Comparison of ENCODE assay signal across 8 mouse cellular contexts in genomic region chr9:42898091-42898591, GRCm38 (mm10). TPM values are rescaled to one million over a fixed set of nuclear protein-coding genes. Genes with fewer than 3 reads are reported as not detected.
DNase-seq lines count a peak whose midpoint lies in the region; ATAC-seq lines count a peak whose summit lies in the region.

No protein-coding gene starts in this region.

- peaks cover 38% of the 10 kb centered on the region for H3K4me1 ChIP-seq in lung, embryonic 15.5 days
- peaks cover 40% of the 10 kb centered on the region for H3K4me1 ChIP-seq in hindbrain, embryonic 14.5 days (replicated peaks; ENCODE audit: control insufficient read depth, insufficient read depth, low read length)
- H3K4me1 ChIP-seq in midbrain, embryonic 13.5 days (replicated peaks) = peaks cover 41% of the 10 kb centered on the region

- no peak overlapping the region for H3K27ac ChIP-seq in lung, embryonic 15.5 days
- H3K27ac ChIP-seq in hindbrain, embryonic 14.5 days = peak overlapping the region; percentile 55
- H3K27ac ChIP-seq in midbrain, embryonic 13.5 days = peak overlapping the region; percentile 71

- DNase-seq in lung, postnatal 4 days = no peak
- peak; percentile 57 for DNase-seq in embryo, embryonic 9.5 days (ENCODE audit: extremely low spot score)
- no peak for DNase-seq in hindbrain, embryonic 14.5 days (ENCODE audit: low spot score)
- no peak for DNase-seq in c-Kit-positive CD71-positive TER-119-positive erythroid progenitor cells, embryonic 14.5 days (ENCODE audit: low spot score)
- no peak for DNase-seq in spleen, adult 18-20 months
- DNase-seq in adrenal gland, adult 8-10 months = no peak

- peak overlapping the region; percentile 49 for H3K4me3 ChIP-seq in lung, embryonic 15.5 days
- peak overlapping the region; percentile 37 for H3K4me3 ChIP-seq in hindbrain, embryonic 14.5 days (replicated peaks; ENCODE audit: low read length)
- H3K4me3 ChIP-seq in midbrain, embryonic 13.5 days (replicated peaks) = peak overlapping the region; percentile 51

- peak overlapping the region; percentile 95 for H3K4me2 ChIP-seq in lung, embryonic 15.5 days
- peak overlapping the region; percentile 89 for H3K4me2 ChIP-seq in hindbrain, embryonic 14.5 days (replicated peaks)
- H3K4me2 ChIP-seq in midbrain, embryonic 13.5 days (replicated peaks) = peak overlapping the region; percentile 92

- no peaks in the 10 kb centered on the region for H3K9me3 ChIP-seq in lung, embryonic 15.5 days
- no peaks in the 10 kb centered on the region for H3K9me3 ChIP-seq in hindbrain, embryonic 14.5 days (ENCODE audit: control insufficient read depth, low read length)
- H3K9me3 ChIP-seq in midbrain, embryonic 13.5 days = no peaks in the 10 kb centered on the region

- H3K36me3 ChIP-seq in lung, embryonic 15.5 days = no peaks in the 10 kb centered on the region
- no peaks in the 10 kb centered on the region for H3K36me3 ChIP-seq in hindbrain, embryonic 14.5 days (replicated peaks; ENCODE audit: control insufficient read depth, insufficient read depth)
- H3K36me3 ChIP-seq in midbrain, embryonic 13.5 days = no peaks in the 10 kb centered on the region

- H3K27me3 ChIP-seq in lung, embryonic 15.5 days = peaks cover 28% of the 10 kb centered on the region; the same call in 1 of the 2 replicates
- no peaks in the 10 kb centered on the region for H3K27me3 ChIP-seq in hindbrain, embryonic 14.5 days (ENCODE audit: control insufficient read depth, insufficient read depth, low read length)
- H3K27me3 ChIP-seq in midbrain, embryonic 13.5 days = peaks cover 28% of the 10 kb centered on the region

- ATAC-seq in lung, embryonic 15.5 days (ENCODE audit: borderline replicate concordance, extremely low read depth, low FRiP score, low TSS enrichment) = no peak
- peak; percentile 44 for ATAC-seq in hindbrain, embryonic 14.5 days (ENCODE audit: low FRiP score)
- peak; percentile 65 for ATAC-seq in midbrain, embryonic 13.5 days

- no peak overlapping the region for H3K9ac ChIP-seq in lung, embryonic 15.5 days
- H3K9ac ChIP-seq in hindbrain, embryonic 14.5 days = peak overlapping the region; percentile 55
- H3K9ac ChIP-seq in midbrain, embryonic 13.5 days (replicated peaks) = peak overlapping the region; percentile 73

- WGBS in lung, embryonic 15.5 days = 12% methylated on average over 11 of the region's 11 CpGs
- WGBS in hindbrain, embryonic 14.5 days = 2% methylated on average over 11 of the region's 11 CpGs
- under 1% methylated on average over 11 of the region's 11 CpGs for WGBS in midbrain, embryonic 13.5 days

RNA-seq across cellular contexts. Expression of gene Grik4, which starts 46.2 kb away (rescaled TPM):
- 3.1 and 3.2 TPM in 2 replicates for polyA plus RNA-seq in lung, embryonic 15.5 days (2015; fragmentation: Nextera tagmentation; extraction: Ambion mirVana)
- polyA plus RNA-seq in hindbrain, embryonic 14.5 days (2014; fragmentation: Nextera tagmentation; extraction: Ambion mirVana) = 5.1 and 5.8 TPM in 2 replicates
- polyA plus RNA-seq in midbrain, embryonic 13.5 days (2015; fragmentation: Nextera tagmentation; extraction: Ambion mirVana) = 6.2 and 6.8 TPM in 2 replicates
- 1 to 10 TPM; 2.1 to 3.1 (median 2.4) TPM for total RNA-seq in adrenal gland, adult 8-10 months (2022)
